Mouse (Mus musculus): ENCODE data around the gene Tmem164. TPM values are rescaled to one million over a fixed set of nuclear protein-coding genes. Genes with fewer than 3 reads are reported as not detected.

The Tmem164 gene
- polyA plus RNA-seq, 1 experiment from 2014 or later = 79.2 TPM

DNA sequence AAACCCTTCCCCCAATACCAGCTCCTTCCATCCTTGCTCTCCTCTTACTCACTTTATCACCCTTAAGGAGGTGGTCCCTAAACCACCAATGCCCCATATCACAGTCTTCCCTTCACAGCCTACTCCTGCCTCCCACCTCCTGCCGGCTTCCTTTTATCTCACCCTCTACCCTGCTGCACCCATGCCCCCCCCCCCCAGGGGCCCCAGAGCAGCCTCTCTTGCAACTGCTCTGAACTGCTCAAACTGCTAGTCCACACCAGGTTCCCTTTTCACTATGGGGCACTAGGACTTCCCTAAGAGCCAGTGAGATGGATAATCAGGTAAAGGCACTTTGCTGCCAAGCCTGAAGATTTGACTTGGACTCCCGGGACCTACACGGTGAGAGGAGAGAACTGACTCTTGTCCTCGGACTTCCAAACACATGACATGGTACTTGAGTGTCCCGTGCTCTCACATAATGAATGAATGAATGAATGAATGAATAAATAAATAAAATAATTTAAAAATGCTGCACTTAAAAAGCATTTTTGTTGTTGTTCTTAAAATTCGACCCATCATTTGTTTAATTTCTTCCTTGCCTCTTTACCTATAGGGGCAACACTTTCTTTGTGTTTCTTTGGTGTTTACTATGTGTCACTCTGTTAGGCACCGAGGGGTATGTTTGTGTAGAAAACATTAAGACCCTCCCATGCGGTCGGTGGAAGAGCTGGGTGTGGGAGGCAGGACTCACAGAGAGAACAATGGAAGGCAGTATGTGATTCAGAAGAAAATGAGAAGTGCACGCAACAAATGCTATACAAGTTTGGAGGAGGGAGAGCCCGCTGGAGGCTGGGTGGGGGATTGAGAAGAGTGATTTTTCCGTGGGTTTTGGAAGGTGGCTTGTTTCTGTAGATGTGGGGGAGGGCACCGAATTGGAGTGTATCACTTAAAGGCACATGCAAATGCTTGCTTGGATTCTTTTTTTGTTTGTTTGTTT, 2.4 kb upstream of the Tmem164 start:
- Histone ChIP-seq H3K27me3 (ENCODE audit: low read depth, poor library complexity, severe bottlenecking) (peaks cover 97% of the 10 kb centered on the region), H3K27ac (0 out of 2 replicates have a peak overlapping the region, but pooled peaks have one; percentile 94), H3K4me1 (peaks cover 23% of the 10 kb centered on the region), H3K36me3 (peaks cover 2% of the 10 kb centered on the region; the same call in 1 of the 2 replicates), H3K9me3 (replicated peaks) (no peaks in the 10 kb centered on the region), H3K4me3 (no peak overlapping the region)
- WGBS = 66% methylated on average over 13 of the region's 13 CpGs
- no peak for DNase-seq (ENCODE audit: low spot score)

DNA sequence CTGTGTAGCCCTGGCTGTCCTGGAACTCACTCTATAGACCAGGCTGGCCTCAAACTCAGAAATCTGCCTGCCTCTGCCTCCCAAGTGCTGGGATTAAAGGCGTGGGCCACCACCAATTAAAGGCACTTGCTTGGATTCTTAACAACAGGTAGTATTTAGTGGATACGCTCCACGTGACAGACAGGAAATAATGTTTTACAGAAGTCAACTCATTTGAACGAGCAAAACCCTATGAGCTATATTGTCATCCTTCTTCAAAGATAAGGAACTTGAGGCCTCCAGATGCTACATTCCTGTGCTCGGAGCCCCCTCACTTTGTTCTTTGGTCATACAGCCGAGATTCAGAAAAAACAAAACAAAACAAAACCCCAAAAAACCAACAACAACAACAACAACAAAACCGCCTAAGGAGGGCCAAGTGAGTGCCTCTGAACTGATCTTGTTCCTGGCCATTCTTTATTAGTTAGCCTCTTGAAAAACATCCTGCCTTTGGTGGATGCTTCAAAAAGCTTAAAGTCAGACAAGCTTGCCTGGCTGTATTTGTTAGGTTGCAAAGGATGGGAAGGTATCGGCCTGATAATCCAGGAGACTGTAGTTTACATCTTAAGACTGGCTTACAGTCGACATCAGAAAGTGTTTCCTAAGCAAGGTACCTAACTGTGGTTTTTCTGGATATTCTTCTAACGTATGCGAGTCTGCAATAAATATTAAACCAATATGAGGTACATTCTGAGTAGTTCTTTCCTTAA, 1.5 kb upstream of the Tmem164 start:
- H3K27me3 ChIP-seq (ENCODE audit: low read depth, poor library complexity, severe bottlenecking) = peaks cover 96% of the 10 kb centered on the region

GRCm38 (mm10) chrX:142680391-142681055, 683 bp upstream of the Tmem164 start:
- peaks cover 2% of the 10 kb centered on the region; the same call in 1 of the 2 replicates for H3K36me3 ChIP-seq
- peaks cover 96% of the 10 kb centered on the region for H3K27me3 ChIP-seq (ENCODE audit: low read depth, poor library complexity, severe bottlenecking)
- peak overlapping the region; percentile 94 for H3K27ac ChIP-seq
- no peaks in the 10 kb centered on the region for H3K9me3 ChIP-seq (replicated peaks)
- WGBS = 10% methylated on average over 19 of the region's 19 CpGs
- H3K4me3 ChIP-seq = peak overlapping the region; percentile 66
- DNase-seq (ENCODE audit: low spot score) = peak; percentile 49
- peaks cover 39% of the 10 kb centered on the region for H3K4me1 ChIP-seq

More for the DNA sequence above, 1.5 kb upstream of the Tmem164 start:
- H3K4me1 ChIP-seq = peaks cover 31% of the 10 kb centered on the region
- 42% methylated on average over 11 of the region's 11 CpGs for WGBS
- H3K27ac ChIP-seq = peak overlapping the region; percentile 94
- no peaks in the 10 kb centered on the region for H3K9me3 ChIP-seq (replicated peaks)
- no peak for DNase-seq (ENCODE audit: low spot score)
- peak overlapping the region; percentile 66 for H3K4me3 ChIP-seq
- peaks cover 2% of the 10 kb centered on the region; the same call in 1 of the 2 replicates for H3K36me3 ChIP-seq

DNA sequence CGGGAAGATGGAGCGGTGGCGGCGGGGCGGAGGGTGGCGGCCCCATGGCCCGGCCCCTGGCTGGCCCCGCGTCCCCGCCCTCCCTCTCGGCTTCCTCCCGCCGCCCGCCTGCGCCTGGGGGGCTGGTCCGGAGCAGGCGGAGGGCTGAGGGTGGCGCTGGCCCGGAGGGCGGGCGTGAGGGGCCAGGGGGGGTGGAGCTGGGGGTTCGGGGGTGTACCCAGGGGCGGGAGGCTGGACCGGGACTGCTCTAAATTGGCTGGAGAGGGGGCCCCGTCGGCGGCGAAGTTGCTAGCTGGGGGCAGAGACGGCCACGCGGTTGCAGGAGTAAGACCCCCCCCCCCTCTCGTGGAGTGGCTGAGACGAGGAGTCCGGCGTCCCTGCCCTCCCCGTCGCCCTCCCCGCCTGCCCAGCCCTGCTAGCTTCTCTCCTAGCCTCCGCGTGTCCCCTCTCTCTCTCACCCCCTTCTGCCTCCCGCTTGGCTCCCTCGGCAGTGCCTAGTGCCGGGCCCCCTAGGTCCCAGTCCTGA, 473 bp downstream of the Tmem164 start:
- 2% methylated on average over 12 of the region's 43 CpGs for WGBS
- peak overlapping the region; percentile 66 for H3K4me3 ChIP-seq
- peak overlapping the region; percentile 94 for H3K27ac ChIP-seq
- peaks cover 97% of the 10 kb centered on the region for H3K27me3 ChIP-seq (ENCODE audit: low read depth, poor library complexity, severe bottlenecking)
- peaks cover 46% of the 10 kb centered on the region for H3K4me1 ChIP-seq
- DNase-seq (ENCODE audit: low spot score) = no peak
- peaks cover 2% of the 10 kb centered on the region; the same call in 1 of the 2 replicates for H3K36me3 ChIP-seq
- H3K9me3 ChIP-seq (replicated peaks) = no peaks in the 10 kb centered on the region

DNA sequence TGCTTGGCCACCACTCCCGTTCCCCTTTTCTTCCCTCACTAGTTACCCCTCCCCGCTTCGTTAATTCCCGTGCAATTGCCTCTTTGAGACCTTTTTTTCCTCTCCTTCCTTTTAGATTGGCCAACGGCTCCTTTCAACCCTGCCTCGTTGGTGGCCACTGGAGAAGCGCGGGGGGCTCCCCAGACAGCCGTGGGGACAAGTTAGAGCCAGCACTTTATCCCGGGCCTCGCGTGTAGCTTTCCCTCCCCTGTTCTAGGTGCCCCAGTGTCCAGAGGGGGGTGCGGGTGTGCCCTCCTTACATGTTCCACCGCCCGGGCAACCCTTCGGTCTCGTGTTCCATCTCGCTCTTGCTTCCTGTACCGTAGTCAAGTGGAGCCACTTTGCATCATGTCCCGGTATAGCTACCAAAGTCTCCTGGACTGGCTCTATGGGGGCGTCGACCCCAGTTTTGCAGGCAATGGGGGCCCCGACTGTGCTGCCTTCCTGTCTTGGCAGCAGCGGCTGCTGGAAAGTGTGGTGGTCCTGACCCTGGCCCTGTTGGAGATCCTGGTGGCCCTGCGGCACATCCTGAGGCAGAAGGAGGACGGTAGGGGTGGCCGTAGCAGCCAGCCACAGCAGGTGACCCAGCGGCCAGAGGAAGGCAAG, 1.1 kb downstream of the Tmem164 start:
- Histone ChIP-seq H3K9me3 (replicated peaks) (no peaks in the 10 kb centered on the region), H3K27me3 (ENCODE audit: low read depth, poor library complexity, severe bottlenecking) (peaks cover 97% of the 10 kb centered on the region), H3K4me3 (peak overlapping the region; percentile 66), H3K27ac (peak overlapping the region; percentile 94), H3K4me1 (peaks cover 48% of the 10 kb centered on the region), H3K36me3 (peaks cover 2% of the 10 kb centered on the region; the same call in 1 of the 2 replicates)
- no peak for DNase-seq (ENCODE audit: low spot score)
- WGBS = 16% methylated on average over 28 of the region's 28 CpGs

DNA sequence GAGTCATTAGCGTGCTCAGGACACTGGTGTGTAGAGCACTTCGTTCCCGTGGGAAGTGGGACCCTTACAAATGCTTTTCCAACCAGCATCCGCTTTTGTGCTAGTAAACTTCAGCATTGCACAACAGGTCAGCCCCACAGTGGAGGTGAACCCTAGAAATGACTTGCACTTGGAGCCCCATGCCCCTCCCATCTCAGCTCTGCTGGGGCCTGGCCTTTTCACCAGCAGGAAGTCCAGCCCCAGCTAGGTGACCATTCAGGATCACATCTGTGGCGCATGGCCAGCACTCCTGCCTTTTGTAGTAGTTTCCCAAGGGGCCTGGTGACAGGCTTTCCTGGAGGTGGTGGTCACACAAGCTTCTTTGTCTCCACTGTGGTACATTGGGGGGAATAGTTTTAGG, 1.8 kb downstream of the Tmem164 start:
- peak; percentile 31 for DNase-seq (ENCODE audit: low spot score)
- H3K9me3 ChIP-seq (replicated peaks) = no peaks in the 10 kb centered on the region
- H3K27me3 ChIP-seq (ENCODE audit: low read depth, poor library complexity, severe bottlenecking) = peaks cover 98% of the 10 kb centered on the region
- peaks cover 2% of the 10 kb centered on the region; the same call in 1 of the 2 replicates for H3K36me3 ChIP-seq
- H3K4me1 ChIP-seq = peaks cover 51% of the 10 kb centered on the region
- H3K27ac ChIP-seq = peak overlapping the region; percentile 94
- 34% methylated on average over 5 of the region's 5 CpGs for WGBS
- peak overlapping the region; percentile 66 for H3K4me3 ChIP-seq

DNA sequence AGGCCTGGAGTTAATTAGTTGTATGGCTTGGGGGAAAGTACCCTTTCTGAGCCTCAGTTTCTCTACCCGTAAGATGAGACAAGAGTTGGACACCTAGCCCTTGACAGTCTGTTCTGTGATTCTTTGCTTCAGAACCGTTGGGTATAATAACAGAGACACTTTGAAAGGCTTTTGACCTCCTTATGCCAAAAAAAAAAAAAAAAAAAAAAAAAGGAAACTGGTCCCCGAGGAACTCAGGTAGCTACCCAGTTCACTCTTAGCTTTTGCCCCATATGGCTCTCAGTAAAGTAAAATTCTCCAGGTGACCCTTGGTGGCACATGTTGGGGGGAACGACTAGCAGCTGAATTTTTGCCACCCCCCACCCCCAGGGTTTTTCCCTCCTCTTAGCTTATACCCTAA, 3.5 kb downstream of the Tmem164 start:
- DNase-seq (ENCODE audit: low spot score) = no peak
- 11% methylated on average over 4 of the region's 4 CpGs for WGBS
- peaks cover 5% of the 10 kb centered on the region; the same call in 1 of the 2 replicates for H3K36me3 ChIP-seq
- H3K4me1 ChIP-seq = peaks cover 47% of the 10 kb centered on the region
- H3K27ac ChIP-seq = no peak overlapping the region
- no peaks in the 10 kb centered on the region for H3K9me3 ChIP-seq (replicated peaks)
- peak overlapping the region; percentile 66; the same call in 1 of the 2 replicates for H3K4me3 ChIP-seq
- peaks cover 96% of the 10 kb centered on the region for H3K27me3 ChIP-seq (ENCODE audit: low read depth, poor library complexity, severe bottlenecking)

- no peak overlapping the region for H3K27ac ChIP-seq
- no peaks in the 10 kb centered on the region for H3K9me3 ChIP-seq (replicated peaks)
- peaks cover 95% of the 10 kb centered on the region for H3K27me3 ChIP-seq (ENCODE audit: low read depth, poor library complexity, severe bottlenecking)
- H3K36me3 ChIP-seq = peaks cover 15% of the 10 kb centered on the region
- 67% methylated on average over 6 of the region's 6 CpGs for WGBS
- H3K4me3 ChIP-seq = no peak overlapping the region
- H3K4me1 ChIP-seq = peaks cover 41% of the 10 kb centered on the region
- no peak for DNase-seq (ENCODE audit: low spot score)
Measured at GRCm38 (mm10) chrX:142685676-142686075, 4.5 kb downstream of the Tmem164 start.

DNA sequence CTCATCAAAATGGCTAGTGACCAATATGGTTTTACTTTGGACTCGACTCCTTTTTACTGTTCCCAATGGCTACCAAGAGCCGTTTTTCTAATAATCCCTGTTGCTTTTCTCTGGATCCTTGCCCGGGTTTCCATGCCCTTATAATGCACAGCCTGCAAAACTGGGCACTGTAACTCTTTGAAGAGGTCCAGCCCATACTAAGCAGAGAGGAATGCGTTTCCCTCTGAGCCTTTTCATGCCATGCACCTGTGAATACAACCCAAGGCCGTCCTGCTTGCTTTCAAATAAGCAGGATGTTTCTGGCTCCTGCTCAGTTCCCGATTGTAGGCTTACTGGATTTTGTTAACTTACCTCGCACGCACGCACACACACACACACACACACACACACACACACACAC, 7.3 kb downstream of the Tmem164 start:
- DNase-seq (ENCODE audit: low spot score) = no peak
- Histone ChIP-seq H3K4me3 (no peak overlapping the region), H3K4me1 (peaks cover 31% of the 10 kb centered on the region), H3K36me3 (peaks cover 27% of the 10 kb centered on the region), H3K27me3 (ENCODE audit: low read depth, poor library complexity, severe bottlenecking) (peaks cover 91% of the 10 kb centered on the region), H3K9me3 (replicated peaks) (no peaks in the 10 kb centered on the region), H3K27ac (no peak overlapping the region)
- 93% methylated on average over 9 of the region's 9 CpGs for WGBS

- H3K9me3 ChIP-seq (replicated peaks) = no peaks in the 10 kb centered on the region
- peaks cover 93% of the 10 kb centered on the region for H3K27me3 ChIP-seq (ENCODE audit: low read depth, poor library complexity, severe bottlenecking)
- peaks cover 60% of the 10 kb centered on the region for H3K36me3 ChIP-seq
- DNase-seq (ENCODE audit: low spot score) = no peak
- H3K4me1 ChIP-seq = no peaks in the 10 kb centered on the region
- H3K4me3 ChIP-seq = no peak overlapping the region
- 65% methylated on average over 2 of the region's 2 CpGs for WGBS
- H3K27ac ChIP-seq = no peak overlapping the region
Measured at GRCm38 (mm10) chrX:142693256-142693655, 12.1 kb downstream of the Tmem164 start.

GRCm38 (mm10) chrX:142694338-142694737, 13.1 kb downstream of the Tmem164 start:
- H3K4me1 ChIP-seq = no peaks in the 10 kb centered on the region

DNA sequence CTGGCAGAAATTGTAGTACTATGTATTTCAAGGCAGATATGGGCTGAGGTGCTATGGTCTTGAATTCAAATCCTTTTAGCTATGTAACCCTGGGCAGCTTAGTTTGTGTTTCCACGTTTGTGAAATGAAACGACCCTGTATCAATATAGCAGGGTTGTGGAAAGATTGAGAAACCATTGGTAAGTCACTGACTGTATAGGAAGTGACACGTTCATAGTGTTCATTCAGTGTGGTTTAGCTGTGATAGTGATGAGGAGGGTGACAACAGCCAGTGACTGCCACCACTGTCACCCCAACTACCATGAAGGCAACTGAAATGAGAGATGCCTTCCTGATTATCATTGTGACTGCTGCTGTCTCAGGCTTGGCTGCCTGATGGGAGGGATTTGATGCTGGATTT, 13.7 kb downstream of the Tmem164 start:
- Histone ChIP-seq H3K27ac (no peak overlapping the region), H3K9me3 (replicated peaks) (no peaks in the 10 kb centered on the region), H3K27me3 (ENCODE audit: low read depth, poor library complexity, severe bottlenecking) (peaks cover 95% of the 10 kb centered on the region), H3K4me1 (no peaks in the 10 kb centered on the region), H3K36me3 (peaks cover 67% of the 10 kb centered on the region), H3K4me3 (no peak overlapping the region)
- no peak for DNase-seq (ENCODE audit: low spot score)
- whole genome bisulfite sequencing = 93% methylated on average over 3 of the region's 3 CpGs

More at GRCm38 (mm10) chrX:142694338-142694737, 13.1 kb downstream of the Tmem164 start:
- Histone ChIP-seq H3K4me3 (no peak overlapping the region), H3K36me3 (peaks cover 68% of the 10 kb centered on the region), H3K27me3 (ENCODE audit: low read depth, poor library complexity, severe bottlenecking) (peaks cover 93% of the 10 kb centered on the region), H3K27ac (no peak overlapping the region), H3K9me3 (replicated peaks) (no peaks in the 10 kb centered on the region)
- 87% methylated on average over 7 of the region's 7 CpGs for WGBS
- no peak for DNase-seq (ENCODE audit: low spot score)

Measured in limb, embryonic 10.5 days (tissue).